9 mouse cellular contexts compared by ENCODE assay signal in genomic region chr16:11636902-11637301, GRCm38 (mm10).
DNase-seq lines count a peak whose midpoint lies in the region; ATAC-seq and TF ChIP-seq lines count a peak whose summit lies in the region.
"Had no signal": no experiment of that assay in that cellular context is flagged by ENCODE, and none has a peak within 500 bp of the region (broad histone marks: within the 10 kb centered on the region; RNA-seq: fewer than 3 reads in every experiment).

No protein-coding gene starts in this region.

- H3K27me3 ChIP-seq in kidney, postnatal 0 days (ENCODE audit: insufficient read depth, low read length) = no peaks in the 10 kb centered on the region
- H3K27me3 ChIP-seq in embryonic facial prominence, embryonic 13.5 days = no peaks in the 10 kb centered on the region
- no peaks in the 10 kb centered on the region for H3K27me3 ChIP-seq in hindbrain, embryonic 16.5 days (replicated peaks; ENCODE audit: control insufficient read depth, insufficient read depth, low read length)
- no peaks in the 10 kb centered on the region for H3K27me3 ChIP-seq in midbrain, postnatal 0 days (ENCODE audit: insufficient read depth, low read length)

- H3K9me3 ChIP-seq in kidney, postnatal 0 days (replicated peaks; ENCODE audit: low read length) = no peaks in the 10 kb centered on the region
- no peaks in the 10 kb centered on the region for H3K9me3 ChIP-seq in embryonic facial prominence, embryonic 13.5 days
- no peaks in the 10 kb centered on the region for H3K9me3 ChIP-seq in hindbrain, embryonic 16.5 days (ENCODE audit: control insufficient read depth, low read length)
- no peaks in the 10 kb centered on the region for H3K9me3 ChIP-seq in midbrain, postnatal 0 days (ENCODE audit: low read length)

- no peak for ATAC-seq in kidney, postnatal 0 days (replicated peaks; ENCODE audit: low FRiP score, low read depth)
- no peak for ATAC-seq in embryonic facial prominence, embryonic 13.5 days (ENCODE audit: insufficient number of reproducible peaks, insufficient read depth, low FRiP score, low TSS enrichment, low read depth)
- ATAC-seq in hindbrain, embryonic 16.5 days = peak; percentile 74
- no peak for ATAC-seq in midbrain, postnatal 0 days (ENCODE audit: low FRiP score)
- ATAC-seq: CD4-positive, CD25-positive, alpha-beta regulatory T cell, adult 4 months had no signal

- no peaks in the 10 kb centered on the region for H3K4me1 ChIP-seq in kidney, postnatal 0 days (replicated peaks; ENCODE audit: insufficient read depth, low read length)
- H3K4me1 ChIP-seq in embryonic facial prominence, embryonic 13.5 days = peaks cover 14% of the 10 kb centered on the region
- H3K4me1 ChIP-seq in hindbrain, embryonic 16.5 days (ENCODE audit: control insufficient read depth, insufficient read depth, low read depth, low read length) = peaks cover 9% of the 10 kb centered on the region
- peaks cover 4% of the 10 kb centered on the region; the same call in 1 of the 2 replicates for H3K4me1 ChIP-seq in midbrain, postnatal 0 days (ENCODE audit: insufficient read depth, low read length)

- TF ChIP-seq CTCF in kidney, postnatal 0 days (IDR thresholded peaks at IDR 0.05; ENCODE audit: low read depth) = no peak
- no peak for TF ChIP-seq CTCF in midbrain, postnatal 0 days (IDR thresholded peaks at IDR 0.05)

- H3K9ac ChIP-seq in kidney, postnatal 0 days (ENCODE audit: low read depth, low read length) = no peak overlapping the region
- peak overlapping the region; percentile 58 for H3K9ac ChIP-seq in embryonic facial prominence, embryonic 13.5 days
- peak overlapping the region; percentile 13; the same call in 1 of the 2 replicates for H3K9ac ChIP-seq in hindbrain, embryonic 16.5 days (ENCODE audit: low read depth, low read length)
- no peak overlapping the region for H3K9ac ChIP-seq in midbrain, postnatal 0 days (replicated peaks; ENCODE audit: low read length, poor library complexity, severe bottlenecking)

- 0 out of 2 replicates have a peak overlapping the region, but pooled peaks have one; percentile 36 for H3K27ac ChIP-seq in kidney, postnatal 0 days
- H3K27ac ChIP-seq in embryonic facial prominence, embryonic 13.5 days = 0 out of 2 replicates have a peak overlapping the region, but pooled peaks have one; percentile 28
- H3K27ac ChIP-seq in hindbrain, embryonic 16.5 days (ENCODE audit: low read depth, low read length) = 0 out of 2 replicates have a peak overlapping the region, but pooled peaks have one; percentile 29
- peak overlapping the region; percentile 43; the same call in 1 of the 2 replicates for H3K27ac ChIP-seq in midbrain, postnatal 0 days (ENCODE audit: low read depth, low read length)

- WGBS in kidney, postnatal 0 days = 5% methylated on average over 3 of the region's 3 CpGs
- 0% methylated on average over 3 of the region's 3 CpGs for WGBS in embryonic facial prominence, embryonic 13.5 days
- WGBS in hindbrain, embryonic 16.5 days = 2% methylated on average over 3 of the region's 3 CpGs
- WGBS in midbrain, postnatal 0 days = 0% methylated on average over 3 of the region's 3 CpGs

- H3K4me3 ChIP-seq in kidney, postnatal 0 days (replicated peaks; ENCODE audit: low read depth, low read length) = no peak overlapping the region
- H3K4me3 ChIP-seq in embryonic facial prominence, embryonic 13.5 days = no peak overlapping the region
- H3K4me3 ChIP-seq in hindbrain, embryonic 16.5 days (ENCODE audit: low read length) = no peak overlapping the region
- no peak overlapping the region for H3K4me3 ChIP-seq in midbrain, postnatal 0 days (ENCODE audit: low read depth, low read length)

- no peak overlapping the region for H3K4me2 ChIP-seq in kidney, postnatal 0 days (ENCODE audit: low read length)
- no peak overlapping the region for H3K4me2 ChIP-seq in embryonic facial prominence, embryonic 13.5 days
- no peak overlapping the region for H3K4me2 ChIP-seq in hindbrain, embryonic 16.5 days (ENCODE audit: low read length)
- H3K4me2 ChIP-seq in midbrain, postnatal 0 days (ENCODE audit: low read depth, low read length, poor library complexity, severe bottlenecking) = no peak overlapping the region

- no peaks in the 10 kb centered on the region for H3K36me3 ChIP-seq in kidney, postnatal 0 days (ENCODE audit: insufficient read depth, low read length)
- H3K36me3 ChIP-seq in embryonic facial prominence, embryonic 13.5 days = no peaks in the 10 kb centered on the region
- no peaks in the 10 kb centered on the region for H3K36me3 ChIP-seq in hindbrain, embryonic 16.5 days (ENCODE audit: control insufficient read depth, insufficient read depth, low read length)
- H3K36me3 ChIP-seq in midbrain, postnatal 0 days (ENCODE audit: insufficient read depth, low read length) = no peaks in the 10 kb centered on the region

- peak; percentile 32 for DNase-seq in kidney, postnatal 0 days (ENCODE audit: low spot score)
- DNase-seq in kidney, adult 11 months = no peak
- DNase-seq in midbrain, postnatal 0 days (ENCODE audit: low spot score) = peak; percentile 26
- no peak for DNase-seq in frontal cortex, postnatal 14 days (ENCODE audit: low spot score in 2 of 2)
- DNase-seq in kidney, postnatal 14 days = no peak
- DNase-seq in left cerebral cortex, adult 8-10 months (ENCODE audit: low spot score in 2 of 2) = no peak

Comparison
In these comparisons a context has a peak if more than half of its experiments do, and no peak if none do; other contexts are left out.
1. DNase-seq: peak in kidney, postnatal 0 days (single experiment) and midbrain, postnatal 0 days (single experiment); none in kidney, adult 11 months (single experiment), frontal cortex, postnatal 14 days (0 of 2), kidney, postnatal 14 days (single experiment) and left cerebral cortex, adult 8-10 months (0 of 2).
2. H3K9ac ChIP-seq: peak in embryonic facial prominence, embryonic 13.5 days (single experiment) and hindbrain, embryonic 16.5 days (single experiment); none in kidney, postnatal 0 days (single experiment) and midbrain, postnatal 0 days (single experiment).
3. Peak in every context shown above with its lines, with median percentiles within 50 percentile points of each other: H3K27ac ChIP-seq.